Mouse (Mus musculus): ENCODE measurements at regions not wholly inside any gene's neighbourhood (a gene's known extent, or its start where the extent isn't known, plus 50 kb on each side); places are given as distances from the start of the nearest gene placed in this dataset.

DNA sequence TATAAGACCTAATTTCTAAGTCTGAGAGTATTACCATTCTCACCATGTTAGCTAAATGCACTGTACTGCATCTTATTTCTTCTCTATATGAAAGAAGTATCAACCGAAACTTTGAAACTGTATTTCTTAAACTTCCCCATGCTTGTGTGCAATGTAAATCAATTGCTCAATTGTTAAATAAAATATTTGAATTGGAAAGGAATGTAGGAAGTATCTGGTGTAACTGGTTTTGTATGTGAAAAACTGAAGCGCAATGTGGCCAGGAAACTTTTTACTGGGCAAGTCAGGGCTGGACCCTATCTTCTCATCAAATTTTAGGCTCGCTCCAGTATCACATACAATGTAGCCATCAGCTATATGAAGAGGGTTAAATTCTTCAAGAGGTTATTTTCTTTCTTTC lies 123.8 kb upstream of the Atp2b1 start:
- no peak for ATAC-seq

GRCm38 (mm10) chr10:98792019-98792741 lies 122.0 kb upstream of the Atp2b1 start:
- ATAC-seq = no peak

DNA sequence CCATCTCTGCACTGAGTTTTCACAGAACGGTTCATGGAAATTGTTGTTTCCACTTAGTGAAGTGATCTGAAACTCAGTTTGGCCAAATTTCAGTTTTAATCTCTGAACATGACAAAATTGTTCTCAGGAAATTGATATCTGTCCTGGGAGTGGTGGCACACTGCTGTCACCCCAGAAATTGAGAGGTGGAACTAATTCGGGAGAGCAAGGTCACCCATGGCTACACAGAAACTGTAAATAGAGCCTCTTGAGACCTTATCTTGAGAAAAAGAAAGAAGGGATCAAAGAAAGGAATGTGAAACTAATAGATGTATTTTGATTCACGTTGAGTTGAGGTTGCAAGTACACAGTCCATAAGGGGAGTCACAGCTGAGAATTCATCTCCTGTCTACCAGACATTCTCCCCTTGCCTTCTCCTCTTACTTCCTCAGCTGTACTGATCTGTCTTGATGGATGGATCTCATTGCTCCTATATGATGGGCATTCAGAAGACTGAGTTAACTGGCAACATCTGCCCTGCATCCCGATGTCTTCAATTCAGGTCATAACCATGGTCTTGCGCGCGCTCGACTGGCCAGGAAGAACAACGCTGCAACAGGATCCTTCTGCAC lies 120.2 kb upstream of the Atp2b1 start:
- no peak for ATAC-seq

DNA sequence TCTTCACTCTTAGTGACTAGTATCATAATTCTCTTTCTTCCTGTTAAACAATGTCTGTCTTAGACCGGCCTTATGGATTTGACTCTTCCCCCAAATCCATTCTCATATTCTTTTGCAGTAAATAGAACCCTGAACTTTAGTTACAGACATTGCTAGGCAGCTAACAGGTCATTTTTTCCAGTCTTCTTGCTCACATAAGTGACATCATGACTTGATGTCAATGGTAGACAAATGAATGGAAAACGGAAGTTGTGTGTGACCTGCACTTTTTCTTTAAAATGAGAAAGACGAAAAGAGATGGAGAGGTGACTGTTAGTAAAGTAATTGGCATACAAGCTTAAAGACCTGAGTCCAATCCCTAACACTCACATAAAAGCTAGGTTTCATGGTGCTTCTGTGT lies 118.2 kb upstream of the Atp2b1 start:
- ATAC-seq = peak; percentile 30

DNA sequence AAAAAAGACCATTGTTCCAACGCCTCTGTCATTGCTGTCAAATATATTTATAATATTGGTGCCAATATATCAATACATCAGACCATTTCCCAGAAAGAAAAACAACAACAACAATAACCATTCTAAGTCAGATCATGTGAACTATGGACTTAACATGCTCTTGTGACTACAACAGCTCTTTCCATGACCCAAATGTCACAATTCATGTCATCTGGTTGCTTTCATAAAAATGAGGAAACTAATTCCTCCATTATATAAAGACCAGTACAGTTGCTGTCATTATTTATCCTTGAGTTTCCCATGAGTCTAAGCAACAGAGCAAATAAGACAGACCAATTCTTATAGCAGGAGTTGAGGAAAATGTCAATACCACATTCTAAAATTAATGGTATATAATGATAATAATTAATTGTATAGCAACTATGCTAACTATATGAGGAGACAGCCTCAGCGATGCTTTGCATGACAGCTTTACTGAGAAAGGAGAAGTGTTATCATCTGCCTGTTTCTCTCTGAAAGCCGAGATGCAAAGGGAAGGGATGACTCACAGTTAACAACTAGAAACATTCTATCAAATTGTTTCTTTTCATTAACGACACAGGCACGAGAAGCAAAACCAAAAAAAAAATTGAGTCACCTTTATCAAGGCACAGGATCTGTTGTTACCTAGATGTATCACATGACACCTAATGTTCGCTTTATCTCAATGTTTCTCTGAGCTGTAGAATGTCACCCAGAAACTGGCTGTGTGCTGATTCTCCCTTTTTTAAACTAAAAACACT lies 115.4 kb upstream of the Atp2b1 start:
- ATAC-seq = peak; percentile 80

DNA sequence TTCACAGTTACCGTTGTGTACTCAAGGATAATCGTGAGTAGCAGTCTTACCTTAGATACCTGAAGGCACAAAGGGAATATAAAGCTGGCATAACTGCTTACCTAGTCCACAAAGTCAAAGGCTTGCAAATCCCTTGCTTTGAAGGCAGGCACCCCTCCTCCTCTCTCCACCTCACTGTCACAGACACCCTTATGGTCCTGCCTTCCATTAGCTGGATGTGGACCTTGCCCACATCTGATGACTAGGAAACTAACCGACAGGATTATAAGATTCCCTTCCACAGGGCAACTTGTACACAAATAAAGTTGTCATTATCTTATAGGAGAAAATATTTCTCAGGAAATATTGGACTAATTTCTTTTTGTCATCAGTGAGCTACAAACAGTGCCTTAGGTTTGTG lies 114.4 kb upstream of the Atp2b1 start:
- ATAC-seq = no peak

DNA sequence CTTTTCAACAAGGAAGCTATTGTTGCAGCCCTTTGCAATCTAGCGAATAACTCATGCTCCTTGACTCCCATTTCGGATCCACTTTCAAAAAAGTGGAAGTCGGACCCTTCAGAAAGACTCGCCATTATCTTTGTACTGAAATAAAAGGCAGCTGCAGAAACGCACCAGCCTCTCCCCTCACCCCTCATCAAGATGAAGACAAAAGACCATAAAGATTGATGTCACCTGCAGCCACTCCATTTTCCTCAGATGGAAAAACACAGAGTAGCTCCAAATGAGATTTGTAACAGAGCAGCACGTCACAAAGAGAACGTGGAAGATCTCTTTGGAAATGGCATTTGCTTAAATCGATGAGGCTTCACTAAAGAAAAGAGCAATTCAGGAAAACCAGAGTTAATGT lies 113.3 kb upstream of the Atp2b1 start:
- ATAC-seq = no peak

DNA sequence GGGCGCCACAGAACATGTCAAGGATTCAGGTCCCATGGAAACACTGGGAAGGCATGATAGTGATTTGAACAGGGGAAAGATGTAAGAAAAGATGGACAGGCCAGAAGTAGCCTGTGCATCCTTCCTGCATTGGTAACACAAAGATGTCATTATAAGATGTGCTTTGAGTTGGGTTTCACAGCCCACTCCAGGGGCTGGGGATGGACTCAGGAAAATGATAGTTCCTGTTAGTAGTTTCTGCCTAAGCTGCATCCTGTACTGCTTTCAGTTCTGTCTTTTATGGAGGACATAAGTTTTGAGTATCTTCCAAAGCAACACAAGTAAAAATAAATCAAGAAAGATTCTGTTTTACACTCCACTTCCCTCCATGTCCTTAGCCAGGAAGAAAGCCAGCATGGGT lies 109.2 kb upstream of the Atp2b1 start:
- no peak for ATAC-seq

GRCm38 (mm10) chr10:98806798-98807535 lies 107.2 kb upstream of the Atp2b1 start:
- no peak for ATAC-seq

- ATAC-seq = no peak
Measured at GRCm38 (mm10) chr10:98808644-98809043, 105.6 kb upstream of the Atp2b1 start.

DNA sequence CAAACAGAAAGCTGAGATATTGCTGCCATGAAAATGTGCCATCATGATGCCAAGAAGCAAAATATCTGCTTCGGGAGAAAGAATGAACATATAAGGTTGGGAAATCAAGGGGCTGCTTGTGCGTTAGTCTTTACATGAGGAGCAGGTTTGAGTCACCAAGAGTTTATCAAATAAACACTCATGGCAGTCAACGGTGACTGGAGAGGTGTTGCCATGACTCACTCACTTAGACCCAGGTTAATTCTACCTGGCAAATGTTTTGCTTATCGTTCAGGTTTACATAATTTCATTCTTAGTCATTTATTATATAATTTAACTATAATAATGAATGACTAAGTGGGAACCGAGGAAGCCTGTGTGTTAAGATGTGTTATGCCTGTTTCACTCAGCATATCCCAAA lies 85.2 kb upstream of the Atp2b1 start:
- no peak for ATAC-seq

- ATAC-seq = no peak
Measured at GRCm38 (mm10) chr10:98831488-98831887, 82.7 kb upstream of the Atp2b1 start.

GRCm38 (mm10) chr10:98837289-98838181 lies 76.7 kb upstream of the Atp2b1 start:
- no peak for ATAC-seq

GRCm38 (mm10) chr10:98838926-98839679 lies 75.1 kb upstream of the Atp2b1 start:
- ATAC-seq = no peak

DNA sequence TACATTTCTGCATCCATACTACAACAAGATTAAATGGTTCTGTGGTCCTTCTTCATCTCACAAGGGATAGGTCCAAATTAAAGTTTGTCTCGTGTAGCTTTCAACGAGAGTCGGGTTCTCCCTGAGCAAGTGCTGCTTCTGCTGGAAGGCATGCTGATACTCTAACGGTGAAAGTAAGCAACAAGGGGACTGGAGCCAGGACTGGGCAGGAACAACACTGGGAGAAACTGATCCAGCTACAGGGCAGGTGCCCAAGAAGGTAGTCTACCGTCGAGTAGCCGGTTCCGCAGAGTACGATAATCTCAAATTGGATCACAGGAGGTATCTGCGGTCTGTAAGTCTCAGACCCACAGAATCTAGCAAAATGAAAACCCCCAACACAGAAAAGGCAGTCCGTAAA lies 74.2 kb upstream of the Atp2b1 start:
- no peak for ATAC-seq

DNA sequence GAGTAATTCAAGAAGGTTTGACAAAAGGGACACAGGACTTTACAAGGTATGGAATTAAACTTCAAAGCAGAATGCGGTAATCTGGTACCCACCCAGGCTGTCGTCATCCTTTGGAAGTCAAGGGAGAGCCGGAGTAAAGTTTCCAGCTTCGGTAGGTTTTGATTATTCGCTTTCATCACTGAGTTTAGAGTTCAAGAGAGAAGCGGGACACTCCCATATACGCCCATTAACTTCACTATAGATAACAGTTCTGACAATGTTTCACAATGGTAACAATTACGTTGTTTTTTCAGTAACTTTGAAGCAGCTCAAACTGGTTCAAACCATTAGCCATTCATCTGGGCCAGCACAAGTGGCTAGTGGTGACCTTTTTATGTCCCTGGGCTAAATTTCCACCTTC lies 73.8 kb upstream of the Atp2b1 start:
- ATAC-seq = no peak

- ATAC-seq = peak; percentile 58
Measured at GRCm38 (mm10) chr10:98840957-98841831, 73.0 kb upstream of the Atp2b1 start.

DNA sequence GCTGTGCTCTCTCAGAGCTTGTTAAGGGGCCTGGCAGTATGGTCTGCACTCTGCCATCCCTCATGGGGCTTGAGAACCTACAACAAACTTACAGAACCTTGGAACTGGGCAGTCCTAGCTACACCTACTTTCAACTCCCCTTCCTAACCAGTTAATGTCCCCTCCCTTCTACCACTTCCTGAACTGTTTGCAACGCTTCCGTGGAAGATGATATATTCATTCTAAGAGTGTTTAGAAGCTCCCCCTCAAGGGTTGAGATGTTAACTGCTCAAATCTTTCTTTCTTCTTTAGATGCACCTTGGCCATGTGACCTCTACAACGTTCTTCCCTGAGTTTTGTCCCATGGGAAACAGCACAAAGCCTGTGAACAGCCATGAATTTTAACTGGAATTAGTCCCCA lies 72.3 kb upstream of the Atp2b1 start:
- peak; percentile 93 for ATAC-seq

DNA sequence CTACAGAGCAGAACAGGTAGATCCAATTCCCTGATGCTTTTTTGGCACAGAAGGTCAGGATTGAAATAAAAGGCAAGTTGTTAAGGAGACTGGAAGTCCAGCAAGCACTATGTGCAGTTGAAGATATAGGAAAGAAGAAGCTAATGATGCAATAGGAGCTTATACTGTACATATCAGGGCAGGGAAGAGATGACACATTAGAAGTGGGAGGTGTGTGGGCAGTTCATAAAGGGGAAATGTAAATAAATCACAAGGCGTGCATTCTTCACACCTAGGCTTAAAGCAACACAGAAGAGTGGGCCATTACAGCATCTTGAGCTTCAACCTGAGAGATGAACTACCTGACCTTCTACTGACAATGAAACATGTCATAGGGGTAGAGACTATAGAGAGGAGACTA lies 71.5 kb upstream of the Atp2b1 start:
- ATAC-seq = no peak

DNA sequence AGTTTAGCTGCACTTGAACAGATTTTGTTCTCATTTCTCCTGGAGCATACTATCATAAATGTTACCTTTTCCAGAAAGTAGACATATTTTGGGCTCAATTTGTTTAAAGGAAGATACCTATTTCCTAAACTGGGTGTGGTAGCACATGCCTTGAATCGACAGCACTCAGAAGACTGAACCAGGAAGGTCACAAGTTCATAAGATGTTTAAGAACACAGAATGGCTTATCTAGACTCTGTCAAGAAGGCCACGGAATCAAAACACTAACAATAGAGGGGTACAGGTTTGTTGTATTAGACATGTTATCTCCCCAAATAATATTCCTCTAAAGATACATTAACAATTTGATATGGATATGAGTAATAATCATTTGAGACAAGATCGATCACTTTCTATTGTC lies 64.4 kb upstream of the Atp2b1 start:
- ATAC-seq = no peak
